Mouse (Mus musculus) heart, adult 2 months (tissue): ENCODE results near the gene Osbpl2. TPM values are rescaled to one million over a fixed set of nuclear protein-coding genes. Genes with fewer than 3 reads are reported as not detected.

Experiments
- DNase-seq, 2 experiments: peaks; one replicate each; pipeline ENCODE4 v3.0.0; 2021
- H3K27ac ChIP-seq: fragments of 200-600 bp; 2 replicates; pipeline ENCODE4 v1.8.1; 2022
- H3K27me3 ChIP-seq: fragments of 200-500 bp; 2 replicates; pipeline ENCODE4 v1.6.1; 2012; ENCODE audit warnings: mild to moderate bottlenecking, low read length, inconsistent platforms, mixed read lengths; ENCODE audit not compliant: control insufficient read depth, insufficient read depth
- H3K36me3 ChIP-seq: fragments of 200-500 bp; 2 replicates; pipeline ENCODE4 v1.6.1; 2012; ENCODE audit warnings: low read length, inconsistent platforms; ENCODE audit not compliant: control insufficient read depth, insufficient read depth
- H3K4me1 ChIP-seq: fragments of 200-500 bp; 2 replicates; pipeline ENCODE4 v1.6.1; 2011; ENCODE audit warnings: low read length; ENCODE audit not compliant: control insufficient read depth, insufficient read depth
- H3K4me3 ChIP-seq: fragments of 200-600 bp; 2 replicates; pipeline ENCODE4 v1.8.1; 2022
- H3K79me2 ChIP-seq: fragments of 200-500 bp; replicated peaks from 2 replicates; pipeline ENCODE4 v1.6.1; 2012; ENCODE audit warnings: mild to moderate bottlenecking, inconsistent platforms, low read length, moderate library complexity, mixed read lengths; ENCODE audit not compliant: control insufficient read depth, insufficient read depth
- H3K9ac ChIP-seq: fragments of 200-500 bp; 2 replicates; pipeline ENCODE4 v1.6.1; 2012; ENCODE audit warnings: low read depth, mild to moderate bottlenecking, control low read depth, inconsistent platforms, low read length, mixed read lengths
- CTCF ChIP-seq: fragments of 200-600 bp; IDR thresholded peaks from 2 replicates; pipeline ENCODE4 v1.8.1; 2022; ENCODE audit warnings: antibody characterized with exemption, mild to moderate bottlenecking, moderate library complexity
- EP300 ChIP-seq: fragments of 200-500 bp; IDR thresholded peaks from 2 replicates; pipeline ENCODE4 v1.6.1; 2011; ENCODE audit warnings: low read depth, low read length, control low read depth; ENCODE audit not compliant: insufficient read depth
- POLR2A ChIP-seq: fragments of 200-500 bp; IDR thresholded peaks from 2 replicates; pipeline ENCODE4 v1.6.1; 2011; ENCODE audit warnings: mild to moderate bottlenecking, low read depth, low read length, control low read depth; ENCODE audit not compliant: insufficient read depth
- WGBS: fragments of 180-500 bp; shearing (Covaris S2); methylation state at CpG from one replicate; pipeline ENCODE4 v1.1.7; 2018; 5-methylcytosine and 5-hydroxymethylcytosine counted together
- intact Hi-C: fragments of 180-260 bp; cut with DNase I; formaldehyde crosslinking; loops from one replicate; pipeline ENCODE4 v1.15.1; 2025
- polyA plus RNA-seq: library from polyadenylated mRNA; depleted of rRNA; stranded (reverse); fragments of >200 nt; gene quantifications from 2 replicates; pipeline ENCODE4 v1.2.3, GENCODE M21; 2012
- total RNA-seq, 2 experiments: library from RNA; stranded (reverse); gene quantifications; 2 replicates each; pipeline ENCODE4 v1.2.3; 2021

The Osbpl2 gene
- total and polyA plus RNA-seq, 3 experiments, result 27.6 to 36.4 (median 31.8) TPM

DNA sequence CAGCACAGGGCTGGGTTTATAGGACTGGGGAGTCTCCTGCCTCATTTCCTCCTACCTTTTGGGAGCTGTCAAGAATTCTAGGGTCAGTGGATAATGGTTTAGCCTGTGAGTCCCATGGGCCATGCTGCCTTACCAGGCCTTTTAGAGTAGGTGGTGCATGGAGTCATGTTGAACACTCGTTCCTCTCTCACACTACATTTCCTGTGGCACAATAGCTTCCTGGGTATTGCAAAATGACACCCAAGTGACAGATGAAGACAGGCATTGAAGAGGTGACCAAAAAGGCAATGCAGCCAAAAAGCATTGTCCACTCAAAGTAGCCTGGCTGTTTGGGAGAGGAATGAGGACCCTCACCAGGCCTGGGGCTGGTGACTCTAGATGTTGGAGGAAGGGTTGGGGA lies 8.6 kb downstream of the Osbpl2 start:
- TF ChIP-seq EP300 (no peak), CTCF (no peak), POLR2A (no peak)
- H3K36me3 ChIP-seq, result peaks cover 6% of the 10 kb centered on the region; the same call in 1 of the 2 replicates
- no peak overlapping the region for H3K9ac ChIP-seq
- no peak for DNase-seq
- intact Hi-C loops, result no loop called here
- peaks cover 10% of the 10 kb centered on the region for H3K79me2 ChIP-seq
- H3K27me3 ChIP-seq, result no peaks in the 10 kb centered on the region
- WGBS, result 24% methylated on average over 1 of the region's 1 CpGs
- peaks cover 21% of the 10 kb centered on the region for H3K4me1 ChIP-seq
- H3K27ac ChIP-seq, result no peak overlapping the region
- H3K4me3 ChIP-seq, result no peak overlapping the region

DNA sequence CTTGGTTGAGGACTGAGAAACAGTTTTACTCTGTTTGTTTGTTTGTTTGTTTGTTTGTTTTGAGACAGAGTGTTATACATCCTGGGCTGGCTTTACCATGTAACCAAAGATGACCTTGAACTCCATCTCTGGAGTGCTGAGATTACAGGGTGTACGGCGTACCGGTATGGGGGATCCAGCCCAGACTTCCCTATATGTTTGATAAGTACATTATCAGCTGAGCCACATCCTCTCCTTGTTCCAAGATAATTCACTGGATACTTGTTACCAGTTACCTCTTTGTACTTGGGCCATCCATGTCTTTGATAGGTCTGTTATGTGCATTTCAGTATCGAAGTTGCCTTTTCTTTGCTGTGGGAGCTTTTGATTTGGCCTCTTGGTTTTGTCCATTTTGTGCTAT lies 14.1 kb downstream of the Osbpl2 start:
- DNase-seq, result no peak
- no peaks in the 10 kb centered on the region for H3K27me3 ChIP-seq
- intact Hi-C loops, result no loop called here
- no peak overlapping the region for H3K4me3 ChIP-seq
- H3K36me3 ChIP-seq, result peaks cover 3% of the 10 kb centered on the region
- H3K9ac ChIP-seq, result no peak overlapping the region
- peaks cover 9% of the 10 kb centered on the region; the same call in 1 of the 2 replicates for H3K4me1 ChIP-seq
- WGBS, result 81% methylated on average over 4 of the region's 4 CpGs
- no peak for TF ChIP-seq EP300
- TF ChIP-seq CTCF, result no peak
- no peak for TF ChIP-seq POLR2A
- H3K79me2 ChIP-seq, result peaks cover 9% of the 10 kb centered on the region
- H3K27ac ChIP-seq, result no peak overlapping the region

DNA sequence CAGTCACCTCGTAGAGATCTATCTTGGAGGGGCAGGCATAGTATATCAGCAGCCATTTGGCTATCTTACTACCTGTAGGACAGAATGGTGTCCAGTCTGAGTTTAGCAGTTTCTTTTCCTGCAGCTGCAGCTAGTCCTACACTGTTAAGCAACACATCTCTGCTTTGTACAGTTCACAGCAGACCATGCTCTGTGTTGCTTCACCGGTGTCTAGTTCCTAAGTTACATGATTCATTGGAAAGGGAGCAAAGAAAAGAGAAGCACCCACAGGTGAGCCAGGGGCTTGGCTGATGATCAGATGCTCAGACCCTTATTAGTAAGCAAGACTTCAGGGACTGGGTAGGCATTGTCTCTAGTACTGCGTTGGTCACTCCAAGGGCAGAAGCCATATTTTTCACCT lies 14.8 kb downstream of the Osbpl2 start:
- peaks cover 3% of the 10 kb centered on the region for H3K36me3 ChIP-seq
- WGBS, result 76% methylated on average over 3 of the region's 3 CpGs
- H3K27ac ChIP-seq, result no peak overlapping the region
- H3K9ac ChIP-seq, result no peak overlapping the region
- no peak for DNase-seq
- intact Hi-C loops, result no loop called here
- H3K4me3 ChIP-seq, result no peak overlapping the region
- TF ChIP-seq POLR2A (no peak), EP300 (no peak), CTCF (no peak)
- H3K27me3 ChIP-seq, result no peaks in the 10 kb centered on the region
- H3K79me2 ChIP-seq, result peaks cover 9% of the 10 kb centered on the region
- H3K4me1 ChIP-seq, result peaks cover 9% of the 10 kb centered on the region; the same call in 1 of the 2 replicates

DNA sequence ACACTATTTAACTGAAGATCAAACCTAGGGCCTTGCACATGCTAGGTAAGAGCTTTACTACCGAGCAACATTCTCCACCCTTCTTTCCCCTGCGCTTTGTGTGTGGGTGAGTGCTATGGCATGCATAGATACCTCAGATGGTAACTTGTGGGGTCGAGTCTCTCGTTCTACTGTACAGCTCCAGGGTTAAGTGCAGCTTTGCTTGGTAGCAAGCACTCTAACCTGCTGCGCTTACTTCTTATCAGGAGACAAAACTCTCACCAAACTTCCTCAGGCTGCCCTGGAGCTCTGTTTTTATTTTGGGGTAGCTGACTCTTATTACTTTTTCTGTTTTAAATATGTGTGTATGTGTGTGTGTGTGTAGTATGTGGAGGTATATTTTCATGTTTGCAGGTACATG lies 16.3 kb downstream of the Osbpl2 start:
- Histone ChIP-seq H3K4me3 (no peak overlapping the region), H3K27ac (no peak overlapping the region), H3K9ac (no peak overlapping the region), H3K79me2 (peaks cover 6% of the 10 kb centered on the region), H3K27me3 (no peaks in the 10 kb centered on the region), H3K36me3 (peaks cover 3% of the 10 kb centered on the region), H3K4me1 (peaks cover 9% of the 10 kb centered on the region; the same call in 1 of the 2 replicates)
- TF ChIP-seq POLR2A (no peak), EP300 (no peak), CTCF (no peak)
- WGBS, result 73% methylated on average over 5 of the region's 5 CpGs
- intact Hi-C loops, result no loop called here
- no peak for DNase-seq

DNA sequence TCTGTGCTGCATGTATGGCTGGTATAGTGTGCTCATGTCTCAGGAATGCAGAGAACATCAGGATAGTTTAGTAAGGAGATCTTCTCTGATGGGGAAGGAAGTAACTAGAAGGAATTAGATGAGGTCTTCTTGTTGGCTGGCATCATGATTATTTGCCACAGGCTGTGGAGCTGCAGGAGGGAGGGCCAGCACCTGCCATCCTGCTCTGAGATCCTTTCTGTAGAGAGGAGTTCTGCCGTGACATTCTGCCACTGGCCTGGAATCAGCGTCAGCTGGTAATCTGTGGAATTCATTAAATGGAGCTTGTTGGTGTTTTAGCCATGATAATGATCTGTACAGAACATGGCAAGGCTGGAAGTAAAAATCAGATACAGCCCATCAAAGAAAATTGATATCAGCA lies 27.0 kb downstream of the Osbpl2 start:
- no peaks in the 10 kb centered on the region for H3K27me3 ChIP-seq
- no peaks in the 10 kb centered on the region for H3K79me2 ChIP-seq
- no peak for TF ChIP-seq CTCF
- TF ChIP-seq POLR2A, result no peak
- no peak for TF ChIP-seq EP300
- no peak overlapping the region for H3K27ac ChIP-seq
- H3K4me3 ChIP-seq, result no peak overlapping the region
- intact Hi-C loops, result no loop called here
- H3K4me1 ChIP-seq, result peaks cover 1% of the 10 kb centered on the region; the same call in 1 of the 2 replicates
- H3K9ac ChIP-seq, result no peak overlapping the region
- no peak for DNase-seq
- 78% methylated on average over 2 of the region's 2 CpGs for WGBS
- 0 out of 2 replicates have a peak, but pooled peaks cover 3% of the 10 kb centered on the region for H3K36me3 ChIP-seq

DNA sequence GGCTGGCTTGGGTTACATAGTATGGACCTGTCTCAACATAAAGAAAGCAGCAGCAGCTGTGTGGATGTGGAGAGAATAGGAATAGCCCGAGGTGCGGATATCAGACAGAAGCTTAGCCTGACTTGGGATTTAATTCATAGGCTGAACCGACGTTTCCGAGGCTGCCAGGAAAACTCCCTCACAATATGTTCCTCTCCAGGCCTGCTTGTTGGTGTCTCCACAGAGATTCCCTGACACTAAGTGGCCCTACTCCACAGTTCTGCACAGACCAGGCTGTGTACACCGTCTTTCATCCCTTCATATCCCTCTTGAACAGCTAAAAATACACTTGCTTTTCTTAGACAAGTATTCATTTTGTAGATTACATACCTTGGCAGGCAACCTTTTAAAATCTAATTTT lies 28.3 kb downstream of the Osbpl2 start:
- TF ChIP-seq EP300 (no peak), POLR2A (no peak), CTCF (no peak)
- H3K27me3 ChIP-seq, result no peaks in the 10 kb centered on the region
- no peaks in the 10 kb centered on the region for H3K79me2 ChIP-seq
- H3K27ac ChIP-seq, result peak overlapping the region; percentile 34
- peaks cover 1% of the 10 kb centered on the region; the same call in 1 of the 2 replicates for H3K4me1 ChIP-seq
- DNase-seq, result peak in 1 of 2 experiments; percentile 20
- 54% methylated on average over 6 of the region's 6 CpGs for WGBS
- intact Hi-C loops, result no loop called here
- H3K9ac ChIP-seq, result no peak overlapping the region
- 0 out of 2 replicates have a peak, but pooled peaks cover 3% of the 10 kb centered on the region for H3K36me3 ChIP-seq
- H3K4me3 ChIP-seq, result no peak overlapping the region
